Mouse (Mus musculus) heart, postnatal 36 days (tissue): ENCODE results near the gene Aunip. TPM values are rescaled to one million over a fixed set of nuclear protein-coding genes. Genes with fewer than 3 reads are reported as not detected.

Experiments used
- DNase-seq, 2 experiments: peaks; one replicate each; pipeline ENCODE4 v3.0.0; 2021 to 2022
- intact Hi-C: fragments of 180-260 bp; cut with DNase I; formaldehyde crosslinking; loops from one replicate; pipeline ENCODE4 v1.15.1; 2025
- total RNA-seq, 2 experiments: library from RNA; stranded (reverse); gene quantifications; 2 replicates each; pipeline ENCODE4 v1.2.3; 2021

Gene Aunip
- total RNA-seq, 2 experiments from 2014 or later: 0.22 TPM; not detected in 1

DNA sequence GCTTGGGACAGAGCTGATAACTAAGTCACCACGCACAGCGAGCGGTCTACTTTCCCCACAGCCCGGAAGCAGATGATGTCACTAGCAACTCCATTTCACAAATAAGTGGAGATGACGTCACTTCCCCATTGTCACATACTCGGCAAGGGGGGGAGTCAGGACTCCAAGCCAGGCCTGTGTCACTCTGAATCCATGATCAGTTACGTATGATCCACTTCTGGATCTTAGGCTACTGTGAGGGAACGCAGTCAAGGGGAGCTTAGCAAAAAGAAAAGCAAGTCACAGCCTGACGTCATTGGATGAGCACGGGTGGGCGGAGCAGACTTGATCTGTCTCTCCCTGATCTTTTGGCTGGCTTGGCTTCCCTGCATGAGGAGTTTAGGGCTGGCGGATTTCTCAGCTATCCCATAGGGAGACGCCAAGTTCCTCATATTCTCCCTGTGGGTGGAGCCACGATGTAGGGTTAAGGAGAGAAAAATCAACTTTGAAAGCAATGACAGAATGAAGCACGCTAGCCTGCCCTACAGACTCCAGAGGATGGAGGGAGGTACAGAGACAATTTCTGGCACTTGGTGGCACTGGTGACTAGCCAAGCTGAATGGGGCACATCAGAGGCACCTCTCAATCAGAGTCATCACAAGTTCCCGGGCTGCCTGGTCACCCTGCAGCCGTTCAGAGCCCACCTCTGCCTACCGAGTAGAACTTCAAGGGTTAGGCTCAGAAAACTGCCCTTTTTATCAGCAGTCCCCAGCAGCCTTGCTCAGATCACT is 37.6 kb downstream of the Aunip start:
- intact Hi-C loops: no loop called here
- DNase-seq: peak; percentile 23 to 30

DNA sequence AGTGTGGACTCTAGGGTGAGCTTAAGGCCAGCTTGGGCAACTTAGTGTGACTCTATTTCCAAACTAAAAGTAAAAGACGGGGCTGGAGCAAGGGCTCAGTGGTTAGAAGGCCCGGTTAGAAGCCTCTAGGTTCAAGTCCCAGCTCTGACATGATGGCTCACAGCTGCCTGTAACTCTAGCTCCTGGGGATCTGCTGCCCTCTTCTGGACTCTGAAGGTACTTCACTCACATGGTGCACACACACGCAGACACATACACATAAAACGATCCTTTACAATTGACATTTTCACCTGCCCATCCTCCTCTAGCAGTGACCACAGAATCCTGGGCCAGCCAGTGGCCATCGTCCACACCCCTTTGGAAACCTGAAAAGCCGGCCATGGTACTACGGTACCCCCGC is 39.1 kb downstream of the Aunip start:
- intact Hi-C loops: no loop called here
- no peak for DNase-seq

DNA sequence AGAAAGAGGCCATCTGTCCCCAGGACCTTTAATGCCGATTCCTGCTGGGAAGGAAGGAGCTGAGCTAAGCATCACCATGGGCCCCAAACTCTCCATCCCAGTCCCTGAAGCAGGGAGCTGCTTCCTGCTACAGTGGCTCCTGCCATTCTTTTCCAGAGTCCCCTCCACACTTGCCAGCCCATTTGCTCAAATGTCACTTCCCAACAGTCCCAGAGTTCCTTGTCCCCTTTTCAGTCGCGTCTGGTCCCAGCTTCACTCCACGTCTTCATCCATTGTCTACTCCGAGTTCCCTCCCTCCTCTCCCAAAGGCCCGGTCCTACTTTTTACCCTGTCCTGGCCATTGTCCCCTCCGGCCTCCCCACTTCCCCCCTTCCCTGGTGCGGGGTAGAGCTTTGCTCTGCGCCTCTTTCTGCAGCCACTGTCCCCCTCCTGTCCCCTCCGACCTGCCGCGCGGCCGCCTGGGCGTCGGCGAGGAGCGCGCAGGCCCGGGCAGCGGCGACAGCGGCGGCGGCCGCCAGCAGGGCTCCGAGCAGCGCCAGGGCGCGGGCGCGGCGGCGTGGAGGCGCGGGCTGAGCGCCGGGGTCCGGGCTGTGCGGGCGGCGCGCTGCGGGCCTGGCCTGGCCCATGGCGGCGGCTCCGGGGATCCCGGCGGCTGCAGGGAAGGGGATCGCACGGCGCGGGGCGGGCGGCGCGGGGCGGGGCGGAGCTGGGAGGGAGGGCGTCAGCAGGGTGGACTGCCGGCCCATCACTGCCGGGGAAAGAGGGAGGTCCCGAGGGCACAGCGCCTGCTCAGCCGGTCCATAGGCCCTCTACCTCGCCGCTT is 40.9 kb downstream of the Aunip start, which contains the start of gene Selenon:
Gene Selenon, minus strand, starts transcription at position 673 of the 823 bp plus-strand sequence.
- DNase-seq: peak; percentile 74 to 79
- intact Hi-C loops: no loop called here

DNA sequence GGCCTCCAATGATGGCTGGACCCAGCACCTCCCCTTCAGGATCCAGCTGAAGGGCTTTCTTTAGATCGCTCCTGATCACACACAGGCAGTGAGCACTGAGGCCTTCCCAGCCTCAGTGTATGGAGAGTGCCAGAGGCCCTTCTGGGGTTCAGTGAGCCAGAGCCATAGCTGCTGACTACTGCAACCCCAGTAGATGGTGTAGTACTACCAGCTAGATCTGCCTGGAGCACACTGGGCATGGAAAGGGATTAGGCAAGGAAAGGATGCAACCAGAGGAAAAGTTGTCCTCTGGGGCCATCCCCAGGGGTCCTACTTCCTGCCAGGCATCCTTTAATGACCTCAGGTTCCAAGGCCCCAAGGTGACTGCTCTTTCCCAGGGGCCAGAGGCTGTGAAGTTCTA is 42.8 kb downstream of the Aunip start:
- no peak for DNase-seq
- intact Hi-C loops: no loop called here

DNA sequence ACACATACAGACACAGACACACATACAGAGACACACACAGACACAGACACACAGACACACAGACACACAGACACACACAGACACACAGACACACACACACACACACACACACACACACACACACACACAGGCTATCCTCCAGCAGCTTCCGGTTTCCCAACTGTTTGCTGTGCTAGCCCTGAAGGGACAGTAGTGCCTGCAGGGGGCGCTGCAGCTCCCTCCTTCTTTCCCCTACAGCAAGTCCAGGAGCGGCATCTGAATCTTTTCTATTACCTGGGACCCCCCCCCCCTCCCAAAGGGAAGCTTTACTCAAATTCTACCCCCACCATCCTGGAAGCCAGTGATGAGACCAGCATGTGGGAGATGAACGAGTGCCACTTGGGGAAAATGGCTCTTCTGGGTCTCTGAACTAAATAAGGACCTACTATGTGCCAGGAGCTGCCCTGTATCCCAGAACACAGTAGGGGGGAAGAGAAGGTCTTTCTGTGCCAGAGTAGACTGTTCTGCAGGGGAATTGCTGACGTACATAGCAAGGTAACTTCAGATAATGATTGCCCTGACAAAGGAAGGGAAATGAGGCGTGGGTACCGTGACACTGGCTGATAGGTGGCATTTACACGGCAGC is 45.3 kb downstream of the Aunip start:
- intact Hi-C loops: no loop called here
- peak in 1 of 2 experiments; percentile 43 for DNase-seq

DNA sequence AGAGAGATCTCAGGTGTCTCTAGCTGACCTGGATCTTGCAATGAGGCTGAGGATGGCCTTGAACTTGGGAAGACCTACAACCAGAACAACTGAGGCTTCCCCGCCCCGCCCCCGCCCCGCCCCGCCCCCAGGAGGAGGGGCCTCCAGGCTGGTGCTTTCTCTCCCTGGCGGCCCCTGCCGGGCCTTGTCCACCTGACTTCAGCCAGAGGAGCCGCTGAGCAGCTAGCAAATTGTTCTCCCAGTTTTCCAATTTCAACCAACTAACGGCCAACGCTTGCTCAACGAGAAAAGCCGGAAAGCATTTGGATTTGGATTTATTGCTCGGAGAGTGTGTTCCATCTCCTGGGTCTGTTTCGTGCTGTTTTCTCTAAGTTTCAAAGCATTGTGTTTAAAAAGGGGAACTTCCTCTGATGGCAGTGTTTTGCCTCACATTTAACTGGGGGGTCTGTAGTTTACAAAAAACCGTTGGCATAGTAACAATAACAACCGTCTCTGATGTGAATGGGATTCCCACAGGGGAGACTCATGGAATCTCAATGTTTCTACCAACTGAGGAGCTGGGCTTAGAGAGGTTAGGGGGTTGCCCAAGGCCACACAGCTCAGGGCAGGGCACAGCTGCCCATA is 46.9 kb downstream of the Aunip start:
- peak in 1 of 2 experiments; percentile 26 for DNase-seq

DNA sequence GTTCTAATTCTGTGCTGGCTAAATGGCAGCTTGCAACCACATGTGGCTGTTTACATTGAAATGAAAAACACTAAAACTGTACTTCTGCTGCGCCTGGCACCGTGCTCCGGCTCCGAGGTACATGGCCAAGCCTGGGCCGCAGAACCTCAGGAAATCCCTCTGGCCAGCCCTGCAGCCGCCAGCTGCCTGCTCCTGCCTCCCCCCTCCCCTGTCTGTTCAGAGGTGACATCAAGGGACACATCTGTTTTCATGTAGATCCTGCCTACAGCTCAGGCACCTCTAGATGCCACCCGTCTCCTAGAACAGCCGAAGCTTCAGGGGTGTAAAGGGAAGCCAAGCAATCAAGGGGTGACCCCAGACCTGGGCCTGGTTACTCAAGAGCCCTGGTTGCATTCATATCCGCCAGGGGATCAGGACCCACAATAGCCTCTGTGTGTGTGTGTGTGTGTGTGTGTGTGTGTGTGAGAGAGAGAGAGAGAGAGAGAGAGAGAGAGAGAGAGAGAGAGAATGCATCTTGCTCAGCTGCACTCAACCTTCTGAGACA is 47.8 kb downstream of the Aunip start:
- intact Hi-C loops: no loop called here
- no peak for DNase-seq

More for the DNA sequence above, 46.9 kb downstream of the Aunip start:
- intact Hi-C loops: no loop called here

DNA sequence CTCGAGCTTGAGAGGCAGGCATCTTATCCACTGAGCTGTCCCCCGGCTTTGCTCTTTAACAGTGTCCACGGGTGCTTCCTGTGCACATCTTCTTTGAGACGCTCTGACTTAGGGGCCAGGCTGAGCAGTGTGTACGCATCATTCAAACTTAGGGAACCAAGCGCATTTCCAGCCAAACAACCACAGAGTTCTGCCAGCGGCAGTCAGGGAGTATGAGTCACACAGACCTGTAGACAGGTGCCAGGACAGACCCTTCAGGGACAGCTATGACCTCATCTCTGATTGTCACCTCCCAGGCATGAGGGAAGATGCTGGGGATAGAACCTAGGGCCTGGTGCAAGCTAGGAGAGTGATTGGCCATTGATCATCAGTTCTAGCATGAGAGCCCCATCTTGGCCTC is 48.4 kb downstream of the Aunip start:
- no peak for DNase-seq
- intact Hi-C loops: no loop called here

DNA sequence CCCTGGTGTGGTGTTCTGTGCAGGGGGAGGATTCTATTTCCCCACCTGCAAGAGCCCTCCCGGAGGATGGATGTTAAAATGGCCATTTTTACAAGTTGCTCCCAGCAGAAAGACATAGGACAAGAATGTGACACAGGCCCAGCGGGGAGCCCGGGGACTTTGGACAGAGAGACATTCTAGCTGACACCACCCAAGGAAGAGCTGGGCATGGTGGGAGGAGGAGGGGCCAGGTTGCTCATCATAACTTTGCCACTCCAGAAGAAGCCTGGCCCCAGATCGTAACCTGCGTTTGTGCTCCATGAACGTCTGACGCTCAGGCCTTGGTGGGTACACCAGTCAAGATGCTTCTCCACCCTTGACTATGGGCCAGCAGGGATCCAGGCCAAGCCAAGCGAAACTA is 49.9 kb downstream of the Aunip start:
- DNase-seq: no peak
- intact Hi-C loops: no loop called here

DNA sequence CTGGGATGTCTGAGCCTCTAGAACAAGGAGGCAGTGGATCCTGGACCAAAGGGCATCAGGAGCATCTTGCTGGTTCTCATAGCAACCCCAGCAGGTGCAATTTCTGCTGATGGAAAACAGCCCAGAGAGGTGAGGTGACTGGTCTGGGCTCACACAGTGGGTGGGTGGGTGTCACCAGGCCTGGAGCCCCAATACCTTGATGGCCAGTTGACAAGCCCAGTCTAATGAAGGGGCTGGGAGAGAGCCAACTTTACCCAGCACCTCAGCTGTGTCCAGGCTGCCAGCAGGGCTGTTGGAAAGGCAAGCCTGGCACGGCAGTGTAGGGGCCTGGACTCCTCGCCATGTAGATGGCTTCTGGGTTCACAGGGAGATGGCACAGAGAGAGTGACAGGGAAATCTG is 51.2 kb downstream of the Aunip start:
- DNase-seq: no peak
- intact Hi-C loops: no loop called here

DNA sequence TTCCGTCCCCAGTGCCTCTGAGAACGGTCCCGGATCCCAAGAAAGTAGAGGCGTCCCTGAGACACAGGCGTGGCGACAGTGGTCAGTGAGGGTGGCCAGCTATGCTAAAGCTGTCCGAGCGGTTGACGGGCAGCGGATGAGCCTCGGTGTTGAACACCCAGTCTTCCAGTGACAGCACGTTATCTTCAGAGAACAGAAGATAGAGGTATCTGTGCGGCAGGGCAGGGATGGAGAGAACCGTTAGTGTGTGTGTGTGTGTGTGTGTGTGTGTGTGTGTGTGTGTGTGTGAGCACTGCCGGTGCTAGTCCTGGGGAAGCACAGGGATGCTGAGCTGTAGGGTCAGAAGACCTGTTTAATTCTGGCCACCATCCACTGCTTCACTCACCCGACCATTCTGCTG is 52.8 kb downstream of the Aunip start:
- no peak for DNase-seq
- intact Hi-C loops: no loop called here

DNA sequence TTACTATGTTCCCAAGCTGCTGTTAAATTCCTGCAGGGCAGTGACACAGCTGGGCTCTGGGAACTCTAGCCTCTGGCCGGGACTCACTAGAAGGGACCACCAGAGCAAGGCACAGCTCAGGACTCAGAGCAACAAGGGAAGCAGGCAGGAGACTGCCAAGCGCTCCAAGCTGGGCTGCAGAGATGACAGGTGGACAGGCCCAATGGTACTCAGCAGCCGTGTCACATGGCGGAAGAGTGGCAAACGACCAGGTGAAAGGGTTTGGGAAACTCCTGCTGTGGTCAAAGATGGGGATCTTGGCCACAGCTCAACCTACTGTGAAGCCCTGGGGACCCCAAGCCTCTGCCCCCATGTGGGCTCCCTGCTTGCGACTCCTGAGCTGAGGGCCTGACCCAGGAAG is 53.3 kb downstream of the Aunip start:
- no peak for DNase-seq
- intact Hi-C loops: no loop called here

DNA sequence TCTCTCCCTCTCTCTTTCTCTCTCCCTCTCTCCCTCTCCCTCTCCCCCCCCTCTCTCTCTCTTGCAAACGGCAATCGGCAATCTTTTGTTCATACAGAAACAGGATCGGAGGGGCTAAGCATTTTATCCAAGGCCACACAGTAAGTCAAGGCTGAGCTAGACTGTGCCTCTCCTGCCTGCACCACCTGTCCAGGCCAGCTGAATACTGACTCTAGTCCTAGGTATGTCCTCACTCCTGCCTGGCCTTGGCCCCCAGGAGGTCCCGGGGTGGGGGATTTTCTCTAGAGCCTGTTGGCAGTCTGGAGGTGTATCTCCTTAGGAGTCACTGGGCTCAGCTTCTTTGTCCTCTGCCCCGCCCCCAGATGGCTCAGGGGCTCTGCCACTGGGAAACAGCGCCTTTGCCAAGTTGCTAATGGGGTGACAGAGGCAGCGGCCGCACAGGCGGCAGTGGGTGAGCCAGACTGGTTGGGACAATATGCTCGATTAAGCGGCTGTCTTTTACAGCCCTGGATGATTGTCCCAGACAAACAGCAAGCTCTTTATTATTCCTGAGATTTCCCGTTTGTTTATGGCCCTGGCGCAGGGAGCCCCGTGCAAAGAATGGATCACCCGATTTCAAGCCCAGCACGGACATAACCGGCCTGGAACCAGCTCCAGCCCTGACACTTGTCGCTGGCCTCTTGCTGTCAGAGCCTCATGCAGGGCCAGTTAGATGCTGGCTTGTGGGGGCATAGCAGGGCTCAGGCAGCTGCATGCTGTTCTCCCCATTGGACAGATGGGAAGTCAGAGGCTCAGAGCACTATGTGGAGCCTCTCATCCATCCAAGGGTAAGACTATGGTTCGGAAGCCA is 56.8 kb downstream of the Aunip start:
- DNase-seq: no peak
- intact Hi-C loops: no loop called here

DNA sequence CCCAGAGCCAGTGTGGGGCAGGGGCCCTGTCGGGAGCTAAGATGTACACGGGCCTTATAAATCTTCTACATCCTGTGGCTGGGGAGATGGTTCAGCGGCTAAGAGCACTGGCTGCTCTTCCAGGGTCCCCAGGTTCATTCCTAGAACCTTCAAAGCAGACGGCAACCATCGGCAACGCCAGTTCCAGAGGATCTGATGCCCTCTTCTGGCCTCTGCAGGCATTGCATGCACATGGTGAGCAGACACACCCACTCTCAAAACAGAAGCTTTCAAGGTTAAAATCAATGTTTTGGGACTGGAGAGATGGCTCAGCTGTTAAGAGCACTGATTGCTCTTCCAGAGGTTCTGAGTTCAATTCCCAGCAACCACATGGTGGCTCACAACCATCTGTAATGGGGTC is 58.4 kb downstream of the Aunip start:
- intact Hi-C loops: no loop called here
- DNase-seq: no peak

DNA sequence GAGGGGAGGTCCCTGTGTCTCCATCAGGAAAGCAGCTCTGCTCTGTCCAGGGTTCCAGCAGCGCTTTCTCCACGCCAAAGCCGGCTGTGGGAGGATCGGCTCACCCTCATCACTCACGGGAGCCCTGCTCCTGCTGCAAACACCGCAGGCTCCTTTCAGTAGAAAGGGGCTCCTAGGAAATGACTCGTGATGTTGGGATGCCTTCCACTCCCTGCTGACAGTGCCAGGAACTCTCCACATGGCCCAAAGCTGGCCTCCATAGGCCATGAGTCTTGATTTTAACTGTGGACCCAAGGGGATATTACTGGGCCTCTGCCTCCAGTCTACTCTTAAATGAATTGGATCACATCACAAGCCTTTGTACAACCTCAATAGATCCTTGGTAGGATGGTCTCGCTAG is 59.0 kb downstream of the Aunip start:
- intact Hi-C loops: no loop called here
- DNase-seq: no peak

DNA sequence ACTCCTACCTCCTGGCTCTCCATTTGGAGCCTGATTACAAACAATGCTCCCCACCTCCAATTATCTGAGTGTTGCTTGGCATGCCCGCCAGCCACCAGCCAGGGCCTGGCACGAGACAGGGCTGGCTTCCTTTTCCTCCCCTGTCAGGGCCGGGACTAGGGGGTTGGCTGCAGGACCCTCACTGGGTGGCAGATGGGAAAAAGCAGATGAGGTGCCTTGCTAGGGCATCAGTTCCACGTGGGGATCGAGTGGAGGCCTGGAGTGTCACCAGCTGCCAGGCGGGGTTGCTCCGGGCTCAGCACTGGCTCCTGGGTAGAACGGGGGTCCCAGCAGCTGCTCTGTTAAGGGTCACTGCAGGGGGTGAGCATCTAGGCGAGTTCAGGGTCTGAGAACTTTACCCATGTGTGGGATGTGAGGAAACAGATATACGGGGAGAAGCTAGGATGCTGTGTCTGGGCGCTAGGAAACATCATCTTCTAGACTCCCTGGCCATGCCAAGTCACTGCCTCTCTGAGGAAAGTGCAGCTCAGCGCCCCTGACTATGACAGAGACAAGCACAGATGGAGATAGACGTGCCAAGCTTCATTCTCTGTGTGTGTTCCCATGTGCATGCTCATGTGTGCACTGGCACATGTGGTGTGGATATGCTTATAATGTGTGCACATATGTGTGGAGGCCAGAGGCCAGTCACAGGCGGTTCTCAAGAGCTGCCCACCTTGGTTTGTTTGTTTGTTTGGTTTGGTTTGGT is 60.1 kb downstream of the Aunip start:
- intact Hi-C loops: no loop called here
- DNase-seq: no peak

DNA sequence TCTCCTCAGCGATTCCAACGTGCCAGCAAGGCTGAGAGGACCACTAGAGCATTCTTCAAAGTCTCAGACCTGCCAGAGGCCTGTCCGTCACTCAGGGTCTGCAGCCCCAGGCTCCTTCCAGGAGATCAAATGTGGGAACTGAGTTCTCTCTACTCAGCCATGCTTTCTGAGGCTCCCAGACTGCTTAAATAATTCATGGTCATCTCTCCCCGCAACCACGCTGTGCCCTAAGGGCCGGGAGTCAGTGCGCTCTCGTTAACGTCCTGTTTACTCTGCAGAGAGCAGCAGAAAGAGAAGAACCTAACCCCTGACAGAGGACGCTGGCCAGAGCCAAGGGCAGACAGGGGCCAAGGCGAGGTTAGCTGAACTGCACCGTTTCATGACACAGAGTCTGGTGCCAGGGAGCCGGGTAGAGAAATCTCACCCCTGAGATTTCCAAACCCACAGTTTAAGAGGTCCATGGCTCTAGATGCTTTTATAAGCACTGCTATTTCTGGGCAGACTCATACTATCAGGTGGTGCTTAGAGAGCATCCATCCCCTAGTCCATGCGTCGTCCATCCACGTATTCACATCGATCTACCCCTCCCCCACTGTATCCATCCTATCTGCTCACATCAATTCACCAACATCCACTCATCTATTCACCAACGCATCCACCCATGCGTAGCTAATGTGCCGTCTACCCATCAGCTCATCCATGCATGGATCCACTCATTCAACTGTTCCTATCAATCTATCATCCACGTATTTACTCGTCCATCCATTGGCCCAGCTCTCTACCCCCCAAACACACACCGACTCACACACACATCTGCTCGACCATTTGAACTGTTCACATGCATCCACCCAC is 61.9 kb downstream of the Aunip start:
- intact Hi-C loops: no loop called here
- DNase-seq: no peak
